12 mouse cellular contexts compared by ENCODE assay signal in the genomic region with DNA sequence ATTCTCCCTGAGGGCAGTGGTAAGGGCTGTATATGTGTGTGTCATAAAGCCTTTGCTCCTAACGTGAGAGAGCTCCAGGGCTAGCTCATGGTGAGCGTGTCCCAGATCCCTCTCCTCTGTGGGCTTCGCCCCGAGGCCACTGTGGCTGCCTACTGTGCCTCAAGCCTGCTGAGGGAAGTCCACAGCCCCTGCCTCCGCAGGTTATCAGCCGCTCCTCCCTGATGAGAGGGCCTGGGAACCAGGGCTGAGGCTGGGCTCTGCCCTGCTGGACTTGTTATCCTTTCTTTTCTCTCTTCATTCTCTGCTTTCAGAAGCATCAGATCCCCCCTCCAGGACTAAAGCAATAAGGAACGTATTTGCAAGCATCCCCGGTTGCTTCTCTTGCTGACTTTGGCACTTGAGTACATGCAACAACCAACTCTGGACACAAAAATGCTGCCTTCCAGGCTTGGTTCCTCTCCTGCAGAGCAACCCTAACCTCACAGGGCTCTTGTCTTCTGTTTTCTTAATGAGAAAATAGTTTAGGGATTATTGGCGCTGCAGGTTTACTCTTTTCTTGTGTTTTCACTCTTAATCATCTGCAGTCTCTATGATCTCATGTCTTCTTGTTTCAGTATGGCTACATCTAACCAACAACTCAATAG.
"Had no signal": no experiment of that assay in that cellular context is flagged by ENCODE, and none has a peak within 500 bp of the region (broad histone marks: within the 10 kb centered on the region; RNA-seq: fewer than 3 reads in every experiment).

No protein-coding gene starts in this region.

- H3K36me3 ChIP-seq: liver, embryonic 13.5 days; lung, embryonic 15.5 days; midbrain, embryonic 12.5 days; neural tube, embryonic 13.5 days had no signal

- H3K27me3 ChIP-seq: liver, embryonic 13.5 days; lung, embryonic 15.5 days; midbrain, embryonic 12.5 days; neural tube, embryonic 13.5 days had no signal

- ATAC-seq: liver, postnatal 0 days; midbrain, embryonic 16.5 days had no signal

- H3K9ac ChIP-seq: liver, embryonic 13.5 days; liver, postnatal 0 days; lung, embryonic 15.5 days; midbrain, embryonic 12.5 days; neural tube, embryonic 13.5 days had no signal

- DNase-seq: kidney, postnatal 25 days; liver; liver, embryonic 13.5 days; liver, postnatal 0 days; retina, postnatal 1 day; right cerebral cortex, postnatal 4 days; thymus, postnatal 4 days had no signal

- H3K27ac ChIP-seq: left cerebral cortex, adult 2 months; liver, embryonic 13.5 days; lung, embryonic 15.5 days; midbrain, embryonic 12.5 days; neural tube, embryonic 13.5 days had no signal

- H3K4me1 ChIP-seq: liver, embryonic 13.5 days; midbrain, embryonic 12.5 days; neural tube, embryonic 13.5 days had no signal

- H3K4me3 ChIP-seq: left cerebral cortex, adult 2 months; liver, embryonic 13.5 days; lung, embryonic 15.5 days; midbrain, embryonic 12.5 days; neural tube, embryonic 13.5 days had no signal

- H3K9me3 ChIP-seq: liver, embryonic 13.5 days; lung, embryonic 15.5 days; midbrain, embryonic 12.5 days; neural tube, embryonic 13.5 days had no signal

- H3K4me2 ChIP-seq: liver, embryonic 13.5 days; lung, embryonic 15.5 days; midbrain, embryonic 12.5 days; neural tube, embryonic 13.5 days had no signal
